Mouse (Mus musculus): ENCODE measurements around the gene Piwil4. TPM values are rescaled to one million over a fixed set of nuclear protein-coding genes. Genes with fewer than 3 reads are reported as not detected.
"Not testable (repeated sequence)": the region's sequence is repeated elsewhere in the genome, so short reads cannot be mapped to it uniquely, and the experiment has no call there.

Piwil4 gene
- polyA plus RNA-seq, 1 experiment: 2.0 TPM

DNA sequence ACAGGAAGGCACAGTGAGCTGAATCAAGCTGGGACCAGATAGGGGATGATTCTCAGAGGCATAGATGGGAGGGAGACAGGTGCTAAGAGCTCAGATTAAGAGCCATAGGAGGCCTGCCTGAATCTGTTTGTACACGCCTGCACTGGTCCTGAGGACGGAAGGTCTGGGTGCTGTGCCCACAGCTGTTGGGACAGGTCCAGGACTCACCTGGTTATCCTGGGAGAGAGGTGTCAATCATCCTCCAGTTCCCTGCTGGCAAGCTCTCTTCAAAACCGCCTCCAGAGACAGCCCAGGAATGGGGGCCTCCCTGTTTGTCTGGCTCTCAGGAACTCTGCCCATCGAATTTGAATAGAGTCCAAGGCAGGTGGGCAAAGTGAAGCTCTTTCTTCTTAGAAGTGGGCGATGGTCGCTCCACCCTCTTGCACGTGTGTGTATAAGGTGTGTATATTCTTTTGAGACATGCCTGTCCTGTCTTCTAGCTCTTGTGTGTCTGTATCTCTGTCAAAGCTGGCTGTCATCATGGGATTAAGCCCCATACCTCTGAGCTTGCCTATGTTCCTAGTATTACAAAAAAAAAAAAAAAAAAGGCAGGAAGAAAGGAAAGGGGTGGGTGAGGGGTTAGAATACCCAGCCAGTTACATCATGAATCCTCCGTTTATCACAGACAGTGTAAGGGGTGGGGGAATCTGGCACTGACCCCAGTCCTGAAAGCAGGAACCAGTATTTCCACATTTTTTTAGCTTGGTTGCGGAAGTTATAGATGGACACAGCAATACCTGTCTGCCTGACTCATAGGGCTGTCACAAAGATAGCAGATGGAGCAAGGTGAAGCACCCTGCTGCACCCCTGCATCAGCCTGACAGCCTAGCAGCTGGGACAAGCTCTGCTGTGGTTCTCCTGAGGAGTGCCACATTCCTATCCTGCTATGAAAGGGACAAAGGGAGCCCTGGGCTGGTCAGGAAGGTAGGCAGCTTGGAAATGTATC, 64.5 kb downstream of the Piwil4 start:
- no peak for DNase-seq (ENCODE audit: low read depth, low spot score)
- WGBS: 27% methylated on average over 9 of the region's 9 CpGs

DNA sequence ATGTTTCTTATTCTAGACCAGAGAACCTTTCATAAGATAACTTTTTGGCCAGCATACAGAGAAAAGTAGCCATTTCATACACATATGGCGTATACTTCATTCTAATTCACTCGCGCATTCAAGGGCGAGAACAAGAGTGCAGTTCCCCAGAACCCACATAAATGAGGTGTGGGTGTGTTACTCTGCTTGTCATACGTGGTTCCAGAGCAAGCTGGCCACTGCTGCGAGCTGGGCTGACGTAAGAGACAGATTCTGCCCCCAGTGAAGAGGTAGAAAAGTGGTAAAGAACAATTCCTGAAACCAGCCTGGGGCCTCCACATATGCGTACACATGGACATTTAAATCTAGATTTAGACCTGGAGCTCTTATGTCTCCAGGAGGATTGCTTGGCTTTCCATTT, 66.0 kb downstream of the Piwil4 start:
- DNase-seq (ENCODE audit: low read depth, low spot score): no peak
- 94% methylated on average over 8 of the region's 8 CpGs for WGBS

DNA sequence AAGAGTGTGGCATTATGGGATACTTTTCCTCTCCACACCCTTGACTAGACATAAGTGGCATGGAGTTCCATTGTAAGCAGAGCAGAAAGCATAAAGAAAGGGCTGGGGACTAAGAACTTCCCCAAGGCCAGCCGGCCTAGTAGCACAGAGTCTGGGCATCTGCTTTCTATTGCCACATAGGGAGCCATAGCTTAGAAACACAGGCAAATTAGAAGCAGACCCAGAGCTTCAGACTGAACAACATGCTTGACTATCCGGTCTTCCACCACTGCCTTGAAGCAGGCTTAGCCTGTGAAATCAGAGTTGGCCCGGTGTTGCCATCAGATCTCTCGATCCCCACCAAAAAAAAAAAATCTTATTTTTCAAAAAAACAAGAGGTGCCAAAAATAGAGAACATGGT, 67.4 kb downstream of the Piwil4 start:
- 95% methylated on average over 4 of the region's 4 CpGs for WGBS
- no peak for DNase-seq (ENCODE audit: low read depth, low spot score)

DNA sequence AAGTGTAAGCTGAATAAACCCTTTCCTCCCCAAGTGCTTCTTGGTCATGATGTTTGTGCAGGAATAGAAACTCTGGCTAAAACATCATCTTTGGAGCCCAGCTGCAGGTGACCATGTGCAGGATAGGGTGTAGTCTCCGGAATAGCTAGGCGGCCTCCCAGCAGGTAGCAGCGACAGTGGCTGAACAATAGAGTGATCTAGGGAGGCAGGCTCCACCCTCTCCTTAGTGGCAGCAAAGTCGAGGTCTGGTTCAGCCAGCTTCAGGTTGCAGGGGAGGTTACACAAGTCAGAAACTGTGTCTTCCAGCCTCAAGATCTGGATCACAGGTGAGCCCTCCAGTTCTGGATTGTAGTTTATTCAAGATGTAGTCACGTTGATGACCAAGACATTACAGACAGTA, 68.6 kb downstream of the Piwil4 start:
- 50% methylated on average over 5 of the region's 5 CpGs for WGBS
- not testable (repeated sequence) for DNase-seq (ENCODE audit: low read depth, low spot score)

DNA sequence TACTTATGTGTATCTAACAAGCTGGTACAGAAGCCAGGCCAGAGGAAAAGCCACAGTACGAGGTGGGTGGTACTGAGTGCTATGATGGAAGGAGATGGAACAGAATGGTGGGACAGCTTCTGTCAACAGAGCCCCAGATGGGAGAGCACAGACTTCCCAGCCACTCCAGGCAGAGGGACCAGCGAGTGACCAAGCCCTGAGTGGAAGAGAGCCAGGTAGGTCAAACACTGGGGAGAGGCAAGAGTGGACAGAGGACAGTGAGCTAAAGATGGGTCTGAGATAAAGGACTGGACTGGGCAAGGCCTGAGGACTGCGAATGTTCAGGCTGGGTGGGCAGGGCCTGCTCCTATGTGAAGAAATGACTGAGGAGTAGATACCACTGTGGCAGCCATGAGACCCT, 72.2 kb downstream of the Piwil4 start:
- no peak for DNase-seq (ENCODE audit: low read depth, low spot score)
- 82% methylated on average over 3 of the region's 3 CpGs for WGBS

DNA sequence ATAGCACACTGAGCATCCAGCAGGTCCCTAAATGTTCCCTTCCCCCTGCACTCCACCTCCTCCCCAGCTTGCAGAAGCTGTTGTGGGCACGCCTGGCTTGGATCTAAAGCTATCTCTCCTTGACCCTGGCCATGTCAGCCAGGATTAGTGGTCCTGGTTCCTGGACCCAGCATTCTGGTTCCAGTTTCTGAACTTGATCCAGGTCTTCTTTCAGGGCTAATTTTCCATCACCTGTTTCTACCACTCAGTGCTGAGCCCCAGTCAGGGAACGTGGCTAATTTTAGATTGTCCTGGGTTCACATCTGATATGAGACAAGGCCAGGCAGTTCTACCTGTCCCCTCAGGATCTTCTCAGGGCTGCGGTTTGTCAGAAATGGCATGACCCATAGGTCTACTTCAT, 74.5 kb downstream of the Piwil4 start:
- no peak for DNase-seq (ENCODE audit: low read depth, low spot score)
- 79% methylated on average over 3 of the region's 3 CpGs for WGBS

DNA sequence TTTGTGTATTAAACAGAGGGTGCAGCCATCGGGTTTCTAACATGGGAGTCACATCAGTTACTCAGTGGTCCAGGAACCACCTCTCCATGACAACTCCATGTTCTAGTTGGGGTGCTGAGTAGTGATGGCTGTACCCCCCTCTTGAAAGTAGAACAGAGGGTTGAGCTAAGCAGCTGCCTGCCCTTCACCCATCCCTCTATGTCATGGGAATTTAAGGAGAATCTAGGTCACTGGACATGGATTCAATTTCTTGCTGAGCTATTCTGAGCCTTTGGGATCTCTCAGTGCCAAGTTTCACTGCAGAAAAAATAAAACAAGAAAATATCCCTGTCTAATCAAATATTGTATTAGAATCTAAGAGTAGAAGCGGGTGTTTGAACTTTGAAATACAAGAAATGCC, 76.9 kb downstream of the Piwil4 start:
- no peak for DNase-seq (ENCODE audit: low read depth, low spot score)
- WGBS: 88% methylated on average over 2 of the region's 2 CpGs

DNA sequence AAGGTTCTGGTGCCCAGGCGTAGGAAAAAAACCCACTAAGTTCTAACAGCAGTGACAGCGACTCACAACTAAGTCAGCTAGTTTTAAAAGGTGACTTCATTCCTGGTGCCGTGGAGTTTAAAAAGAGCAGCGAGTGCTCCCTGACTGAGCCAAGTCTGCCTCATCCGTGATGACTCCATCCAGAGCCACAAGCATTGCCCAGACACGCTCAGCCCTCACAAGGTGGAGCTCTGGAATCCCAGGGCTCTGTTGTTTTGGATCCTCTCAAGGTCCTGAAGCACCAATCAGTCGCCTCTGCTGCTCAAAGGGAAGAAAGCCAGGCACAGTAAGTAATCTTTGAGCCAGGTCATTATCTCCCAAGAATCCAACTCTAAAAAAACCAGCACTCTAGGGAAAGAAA, 77.7 kb downstream of the Piwil4 start:
- WGBS: 74% methylated on average over 7 of the region's 7 CpGs
- no peak for DNase-seq (ENCODE audit: low read depth, low spot score)

DNA sequence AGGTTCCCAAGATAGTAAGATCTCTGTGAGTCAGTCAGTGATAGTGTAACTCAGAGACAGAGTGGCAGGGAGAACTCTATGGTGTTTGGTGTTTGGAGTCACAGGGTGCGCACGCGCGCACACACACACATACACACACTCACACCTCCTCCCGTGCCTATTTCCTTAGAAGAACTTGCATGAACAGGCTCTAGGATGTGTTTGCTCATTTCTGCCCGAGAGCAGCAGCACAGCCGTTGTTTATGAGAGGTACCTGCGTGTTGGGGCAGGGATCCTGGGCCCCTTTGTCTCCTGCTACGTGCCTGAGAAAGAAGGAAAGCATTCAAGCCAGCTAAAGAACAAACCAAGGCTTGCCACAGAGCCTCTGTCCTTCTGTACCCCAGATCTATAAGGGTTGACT, 78.4 kb downstream of the Piwil4 start:
- DNase-seq (ENCODE audit: low read depth, low spot score): no peak

DNA sequence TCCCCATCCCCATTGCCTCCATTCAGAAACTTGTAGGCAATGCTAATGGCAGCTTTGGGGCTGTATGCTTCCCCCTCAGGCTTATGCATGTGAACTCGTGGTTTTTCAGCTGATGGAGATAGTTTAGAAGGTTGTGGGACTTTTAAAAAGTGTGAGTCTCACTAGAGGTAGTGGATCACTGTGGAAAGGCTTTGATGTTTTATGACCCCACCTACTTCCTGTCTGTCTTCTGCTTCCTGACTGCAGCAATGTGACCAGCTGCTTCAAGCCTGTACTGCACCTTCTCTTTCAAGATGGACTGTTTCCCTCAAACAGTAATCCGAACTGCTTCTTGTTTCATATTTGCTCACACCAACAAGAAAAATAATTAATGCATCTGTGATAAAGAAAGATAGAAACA, 82.6 kb downstream of the Piwil4 start:
- DNase-seq (ENCODE audit: low read depth, low spot score): no peak
- WGBS: 18% methylated on average over 2 of the region's 2 CpGs

More for the DNA sequence above, 78.4 kb downstream of the Piwil4 start:
- WGBS: 72% methylated on average over 9 of the region's 9 CpGs

DNA sequence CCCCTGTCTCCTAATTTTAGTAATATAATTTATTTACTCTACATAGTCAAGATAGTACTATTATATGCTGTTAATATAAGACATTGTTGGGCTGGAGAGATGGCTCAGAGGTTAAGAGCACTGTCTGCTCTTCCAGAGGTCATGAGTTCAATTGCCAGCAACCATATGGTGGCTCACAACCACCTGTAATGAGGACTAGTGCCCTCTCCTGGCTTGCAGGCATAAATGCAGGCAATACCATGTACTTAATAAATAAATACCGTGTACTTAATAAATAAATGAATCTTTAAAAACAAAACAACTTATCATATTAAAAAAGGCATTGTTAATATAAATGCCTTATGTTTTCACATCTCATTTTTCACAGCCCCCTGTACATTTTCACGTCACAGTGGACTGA, 86.5 kb downstream of the Piwil4 start:
- 85% methylated on average over 2 of the region's 2 CpGs for WGBS
- DNase-seq (ENCODE audit: low read depth, low spot score): no peak

DNA sequence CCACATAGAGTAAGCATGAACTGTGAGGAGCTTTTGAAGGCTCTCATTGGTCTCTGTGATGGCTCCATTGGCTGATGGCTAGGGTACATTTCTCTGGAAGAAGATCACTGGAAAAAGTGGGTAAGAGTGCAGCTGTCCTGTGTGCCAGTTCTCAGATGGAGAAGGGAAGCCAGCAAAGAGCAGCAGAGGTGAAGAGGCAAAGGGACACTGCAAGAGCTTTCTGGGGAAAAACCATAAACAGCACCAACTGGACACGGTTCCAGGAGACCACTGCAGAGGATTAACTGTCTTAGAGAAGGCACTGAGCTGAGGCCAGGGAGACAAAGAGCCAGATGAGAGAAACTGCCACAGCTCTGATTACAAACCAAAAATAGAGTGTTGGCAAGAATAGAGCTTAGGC, 87.8 kb downstream of the Piwil4 start:
- WGBS: 67% methylated on average over 1 of the region's 1 CpGs
- no peak for DNase-seq (ENCODE audit: low read depth, low spot score)

DNA sequence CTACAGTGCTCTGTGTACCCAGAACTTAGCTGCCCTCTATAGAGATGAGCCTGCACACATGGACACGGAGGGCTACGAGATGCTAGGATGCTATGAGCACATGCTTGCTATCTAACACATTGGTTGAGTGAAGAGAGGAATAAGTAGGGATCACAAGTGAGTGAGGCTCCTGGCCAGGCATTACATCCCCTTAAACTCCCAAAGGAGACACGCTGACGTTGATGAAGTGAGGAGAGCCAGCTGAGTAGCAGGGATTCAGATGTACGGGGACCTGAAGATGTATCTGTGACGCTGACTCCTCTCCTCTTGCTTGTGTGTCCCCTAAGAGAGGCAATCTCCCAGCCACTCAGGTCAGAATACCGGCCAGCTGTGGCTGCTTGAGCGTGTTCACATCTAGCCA, 92.7 kb downstream of the Piwil4 start:
- 84% methylated on average over 8 of the region's 8 CpGs for WGBS
- DNase-seq (ENCODE audit: low read depth, low spot score): no peak

DNA sequence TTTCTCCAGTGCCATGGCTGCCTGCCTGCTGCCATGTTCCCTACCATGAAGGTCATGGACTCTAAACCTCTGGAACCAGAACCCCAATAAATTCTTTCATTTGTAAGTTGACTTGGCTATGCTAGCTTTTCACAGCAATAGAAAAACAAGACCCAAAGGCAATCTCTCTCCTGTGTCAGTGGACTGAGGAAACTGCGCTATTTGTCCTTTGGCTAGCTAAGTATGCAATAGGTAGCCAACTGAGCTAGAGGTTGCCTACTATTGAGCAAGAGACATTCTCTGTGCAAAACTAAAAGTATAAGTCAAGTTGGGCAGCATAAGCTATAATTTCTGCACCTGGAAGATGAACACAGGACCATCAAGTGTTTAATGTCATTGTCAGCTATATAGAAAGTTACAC, 93.9 kb downstream of the Piwil4 start:
- no peak for DNase-seq (ENCODE audit: low read depth, low spot score)
- 98% methylated on average over 1 of the region's 1 CpGs for WGBS

Other genes starting within 250 kb of the Piwil4 start
- not detected in 2 replicates for gene Kdm4d, start 240.3 kb downstream of the Piwil4 start, polyA plus RNA-seq (2012; rRNA removed)
- gene Cwc15, start 240.1 kb downstream of the Piwil4 start, polyA plus RNA-seq (2012; rRNA removed): 15.3 and 18.9 TPM in 2 replicates
- 4.9 and 5.9 TPM in 2 replicates for gene Amotl1, start 95.7 kb downstream of the Piwil4 start, polyA plus RNA-seq (2012; rRNA removed)
- gene Fut4, start 11.7 kb upstream of the Piwil4 start, polyA plus RNA-seq (2012; rRNA removed): 9.5 and 12.8 TPM in 2 replicates
- gene 1700012B09Rik, start 30.3 kb upstream of the Piwil4 start, polyA plus RNA-seq (2012; rRNA removed): not detected in 2 replicates
- 3.1 and 3.4 TPM in 2 replicates for gene Mre11a, start 43.9 kb upstream of the Piwil4 start, polyA plus RNA-seq (2012; rRNA removed)
- gene Ankrd49, start 44.1 kb upstream of the Piwil4 start, polyA plus RNA-seq (2012; rRNA removed): 5.2 and 9.5 TPM in 2 replicates
- gene Gpr83, start 119.5 kb upstream of the Piwil4 start, polyA plus RNA-seq (2012; rRNA removed): 0.16 and 0.32 TPM in 2 replicates
- 4.8 and 7.4 TPM in 2 replicates for gene Izumo1r, start 163.2 kb upstream of the Piwil4 start, polyA plus RNA-seq (2012; rRNA removed)

All from large intestine, adult 2 months (tissue).